Mouse (Mus musculus): ENCODE results near the gene Nhlrc4.

DNA sequence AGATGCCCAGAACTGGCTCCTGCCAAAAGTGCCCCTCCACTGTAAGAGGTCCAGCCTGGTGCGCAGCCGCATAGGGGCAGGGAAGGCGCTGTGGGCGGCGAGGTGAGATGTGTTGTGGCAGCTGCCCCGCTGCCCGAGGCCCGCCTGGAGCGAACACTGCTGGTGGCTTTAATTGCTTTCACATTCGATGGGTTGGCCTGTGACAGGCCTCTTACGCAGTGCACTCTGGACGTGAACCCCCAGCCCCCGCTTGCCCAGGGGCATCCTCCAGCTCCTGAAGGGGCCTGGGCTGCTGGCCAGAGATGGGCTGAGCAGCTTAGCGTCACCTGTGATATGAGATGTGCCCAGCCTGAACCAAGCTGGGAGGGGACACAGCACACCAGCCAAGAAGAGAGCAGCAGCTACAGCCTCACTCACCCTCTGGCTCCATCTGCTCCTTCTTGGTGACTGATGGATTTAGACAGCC lies 12.9 kb upstream of the Nhlrc4 start:
- TF ChIP-seq CTCF (IDR thresholded peaks at IDR 0.05) (no peak), EP300 (IDR thresholded peaks at IDR 0.05) (no peak)
